Mouse (Mus musculus) lung, embryonic 16.5 days (tissue): ENCODE results near the gene Sctr. TPM values are rescaled to one million over a fixed set of nuclear protein-coding genes. Genes with fewer than 3 reads are reported as not detected.

Experiments
- ATAC-seq: fragments of 200-750 bp; cut with Nextera tagmentation; 2 replicates; pipeline ENCODE4 v1.8.0; 2017; ENCODE audit warnings: low read depth, mild to moderate bottlenecking, moderate library complexity
- H3K27ac ChIP-seq: fragments of 300-500 bp; sonication (generic); 2 replicates; pipeline ENCODE4 v1.5.1; 2014; ENCODE audit warnings: mild to moderate bottlenecking, control low read depth, low read length
- H3K27me3 ChIP-seq: fragments of 300-500 bp; sonication (generic); 2 replicates; pipeline ENCODE4 v1.6.1; 2014; ENCODE audit warnings: low read depth, low read length, mixed read lengths; ENCODE audit not compliant: control insufficient read depth, insufficient read depth
- H3K36me3 ChIP-seq: fragments of 300-500 bp; sonication (generic); 2 replicates; pipeline ENCODE4 v1.6.1; 2014; ENCODE audit warnings: low read length; ENCODE audit not compliant: control insufficient read depth, insufficient read depth
- H3K4me1 ChIP-seq: fragments of 300-500 bp; sonication (generic); replicated peaks from 2 replicates; pipeline ENCODE4 v1.6.1; 2014; ENCODE audit warnings: low read length, mixed read lengths; ENCODE audit not compliant: control insufficient read depth, insufficient read depth
- H3K4me2 ChIP-seq: fragments of 300-500 bp; sonication (generic); 2 replicates; pipeline ENCODE4 v1.6.1; 2014; ENCODE audit warnings: low read depth, low read length, control low read depth
- H3K4me3 ChIP-seq: fragments of 300-500 bp; sonication (generic); 2 replicates; pipeline ENCODE4 v1.5.1; 2014; ENCODE audit warnings: mild to moderate bottlenecking, low read length, control low read depth
- H3K9ac ChIP-seq: fragments of 300-500 bp; sonication (generic); 2 replicates; pipeline ENCODE4 v1.6.1; 2014; ENCODE audit warnings: low read length, control low read depth
- H3K9me3 ChIP-seq: fragments of 300-500 bp; sonication (generic); 2 replicates; pipeline ENCODE4 v1.6.1; 2016; ENCODE audit warnings: low read length; ENCODE audit not compliant: control insufficient read depth
- WGBS: fragments of 180-500 bp; shearing (Covaris S2); extraction: QIAGEN DNeasy Blood & Tissue Kit; methylation state at CpG from one replicate; pipeline ENCODE4 v1.1.7; 2014; 5-methylcytosine and 5-hydroxymethylcytosine counted together
- polyA plus RNA-seq: library from polyadenylated mRNA; unstranded; fragments of >200 nt; fragmentation: Nextera tagmentation; extraction: Ambion mirVana; gene quantifications from 2 replicates; pipeline ENCODE4 v1.2.1, GENCODE M21; 2015

Sctr gene
- polyA plus RNA-seq, 1 experiment from 2014 or later: 0.16 TPM

DNA sequence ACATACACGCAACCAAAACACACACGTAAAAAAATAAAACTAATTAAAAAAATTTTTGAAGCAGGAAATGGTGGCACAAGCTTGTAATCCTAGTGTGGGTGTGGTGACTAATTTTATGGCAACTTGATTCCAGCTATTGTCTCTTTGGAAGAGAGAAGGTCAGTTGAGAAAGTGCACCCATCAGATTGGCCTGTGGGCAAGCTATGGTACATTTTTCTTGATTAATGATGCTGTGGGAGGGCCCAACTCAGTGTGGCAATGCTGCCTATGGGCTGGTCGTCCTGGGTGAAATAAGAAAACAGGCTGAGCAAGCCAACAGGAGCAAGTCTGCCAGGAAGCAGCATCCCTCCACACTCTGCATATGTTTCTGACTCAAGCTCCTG lies 94.5 kb downstream of the Sctr start:
- 79% methylated on average over 3 of the region's 3 CpGs for WGBS
- Histone ChIP-seq H3K4me2 (no peak overlapping the region), H3K4me1 (peaks cover 2% of the 10 kb centered on the region; the same call in 1 of the 2 replicates), H3K9ac (no peak overlapping the region), H3K27me3 (peaks cover 9% of the 10 kb centered on the region), H3K4me3 (no peak overlapping the region), H3K36me3 (no peaks in the 10 kb centered on the region), H3K9me3 (no peaks in the 10 kb centered on the region), H3K27ac (no peak overlapping the region)
- ATAC-seq: no peak

GRCm38 (mm10) chr1:120105556-120105959 lies 98.9 kb downstream of the Sctr start:
- H3K9me3 ChIP-seq: no peaks in the 10 kb centered on the region
- WGBS: 30% methylated on average over 5 of the region's 5 CpGs
- ATAC-seq: peak; percentile 97
- peaks cover 9% of the 10 kb centered on the region for H3K27me3 ChIP-seq
- H3K36me3 ChIP-seq: no peaks in the 10 kb centered on the region
- no peak overlapping the region for H3K4me3 ChIP-seq
- H3K27ac ChIP-seq: no peak overlapping the region
- H3K4me1 ChIP-seq: peaks cover 2% of the 10 kb centered on the region; the same call in 1 of the 2 replicates
- H3K4me2 ChIP-seq: no peak overlapping the region
- H3K9ac ChIP-seq: no peak overlapping the region

DNA sequence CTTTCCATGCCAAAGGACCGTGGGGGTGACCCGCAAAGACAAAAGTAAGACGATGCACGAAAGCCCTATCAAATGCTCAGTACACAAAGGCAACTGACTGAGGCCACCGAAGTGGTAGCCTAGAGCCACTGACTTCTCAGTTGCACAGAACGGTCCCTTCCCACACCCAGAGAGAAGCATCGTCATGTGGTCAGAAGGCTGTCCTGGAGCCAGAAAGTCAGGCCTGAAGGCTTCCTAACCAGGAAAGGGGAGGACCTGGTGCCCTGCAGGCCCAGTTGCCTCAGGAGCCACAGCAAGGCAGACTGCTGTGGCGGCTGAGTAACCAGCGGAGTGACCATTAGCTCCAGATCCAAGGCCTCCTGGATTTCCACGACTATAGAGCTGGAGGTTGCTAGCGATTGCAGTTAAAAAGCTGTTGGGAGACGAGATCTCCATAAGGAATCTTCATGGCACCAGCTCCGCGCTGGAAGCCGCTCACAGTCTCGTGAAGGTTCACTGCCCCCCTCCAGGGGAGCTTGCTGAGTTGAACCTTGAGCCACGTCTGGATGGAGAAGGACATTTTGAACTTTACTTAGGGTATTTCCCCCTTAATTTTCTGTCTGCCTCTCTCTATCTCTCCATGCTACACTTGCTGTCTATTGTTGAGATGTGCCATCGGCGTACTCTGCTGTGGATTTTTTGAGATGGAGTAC lies 103.2 kb downstream of the Sctr start:
- no peak overlapping the region for H3K9ac ChIP-seq
- peaks cover 2% of the 10 kb centered on the region; the same call in 1 of the 2 replicates for H3K4me1 ChIP-seq
- 86% methylated on average over 19 of the region's 19 CpGs for WGBS
- ATAC-seq: no peak
- H3K27me3 ChIP-seq: no peaks in the 10 kb centered on the region; the same call in 1 of the 2 replicates
- no peak overlapping the region for H3K27ac ChIP-seq
- H3K36me3 ChIP-seq: peaks cover 23% of the 10 kb centered on the region
- no peak overlapping the region for H3K4me2 ChIP-seq
- H3K4me3 ChIP-seq: no peak overlapping the region
- H3K9me3 ChIP-seq: peaks cover 3% of the 10 kb centered on the region

DNA sequence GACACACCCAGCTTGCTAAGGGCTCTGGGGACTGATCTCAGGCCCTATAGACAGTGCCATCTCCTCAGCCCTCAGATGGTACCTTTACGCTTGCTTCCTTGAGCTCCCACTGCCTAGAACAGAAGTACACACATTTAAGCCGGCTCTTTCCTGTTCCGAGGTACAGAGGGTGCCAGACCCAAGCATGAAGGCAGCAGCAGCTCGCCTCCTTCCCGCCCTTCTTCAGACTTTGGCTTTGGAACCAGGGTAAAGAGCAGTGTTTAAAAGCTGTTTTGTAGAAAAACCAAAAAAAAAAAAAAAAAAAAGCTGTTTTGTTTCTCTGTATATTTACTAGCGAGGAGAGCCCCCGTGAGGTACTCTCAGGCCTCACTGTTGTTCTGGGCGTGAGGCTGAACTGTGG lies 105.1 kb downstream of the Sctr start:
- no peaks in the 10 kb centered on the region for H3K4me1 ChIP-seq

DNA sequence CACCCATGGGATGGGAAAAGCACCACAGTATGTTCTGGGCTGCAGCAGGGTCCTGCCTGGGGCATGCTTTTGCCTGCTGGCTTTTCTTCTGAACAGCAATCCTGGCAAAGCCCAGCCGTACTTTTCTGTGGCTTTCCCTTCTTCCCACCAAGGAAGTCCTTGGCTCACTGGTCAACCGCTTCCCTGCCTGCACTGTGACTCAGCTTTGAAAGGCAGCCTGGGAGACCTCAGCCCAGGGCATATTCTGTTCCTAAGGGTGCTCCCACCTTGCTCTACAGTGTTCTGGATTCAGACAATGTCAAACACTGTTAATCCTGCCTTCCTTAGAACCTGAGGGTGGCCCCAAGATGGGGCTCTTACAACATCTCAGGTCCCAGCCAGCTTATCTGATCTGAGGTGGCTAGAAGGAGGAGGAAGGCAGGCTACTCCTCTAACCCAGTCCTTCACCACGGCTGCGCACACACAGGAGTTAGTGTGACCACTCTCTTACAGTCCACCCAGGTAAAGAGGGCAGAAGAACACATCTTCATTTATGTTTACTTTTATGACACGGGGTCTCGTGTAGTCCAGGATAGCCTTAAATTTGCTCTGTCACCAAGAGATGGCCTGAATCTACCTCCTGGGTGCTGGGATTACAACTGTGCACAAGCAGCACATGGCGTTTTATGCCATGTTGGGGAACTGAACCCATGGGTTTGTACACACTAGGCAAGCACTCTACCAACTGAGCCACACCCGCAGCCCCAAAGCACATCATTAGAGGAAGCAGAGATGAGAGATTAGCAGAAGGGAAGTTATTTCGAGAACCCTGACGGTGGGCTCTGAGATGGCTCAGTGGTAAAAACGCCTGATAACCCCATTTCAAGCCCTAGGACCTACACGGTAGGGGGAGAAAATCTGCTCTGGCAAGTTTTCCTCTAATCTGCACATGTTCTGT lies 105.8 kb downstream of the Sctr start:
- H3K27ac ChIP-seq: no peak overlapping the region
- H3K4me3 ChIP-seq: no peak overlapping the region
- no peak for ATAC-seq
- H3K9ac ChIP-seq: no peak overlapping the region
- H3K27me3 ChIP-seq: no peaks in the 10 kb centered on the region; the same call in 1 of the 2 replicates
- H3K9me3 ChIP-seq: peaks cover 3% of the 10 kb centered on the region
- H3K36me3 ChIP-seq: peaks cover 35% of the 10 kb centered on the region
- H3K4me2 ChIP-seq: no peak overlapping the region
- no peaks in the 10 kb centered on the region for H3K4me1 ChIP-seq
- WGBS: 81% methylated on average over 12 of the region's 12 CpGs

More for the DNA sequence above, 105.1 kb downstream of the Sctr start:
- no peak for ATAC-seq
- Histone ChIP-seq H3K9ac (no peak overlapping the region), H3K27ac (no peak overlapping the region), H3K4me3 (no peak overlapping the region), H3K27me3 (no peaks in the 10 kb centered on the region; the same call in 1 of the 2 replicates), H3K9me3 (peaks cover 3% of the 10 kb centered on the region), H3K36me3 (peaks cover 35% of the 10 kb centered on the region), H3K4me2 (no peak overlapping the region)
- 91% methylated on average over 8 of the region's 8 CpGs for WGBS

Other genes with a start within 250 kb of the Sctr start
- 4.4 and 6.5 TPM in 2 replicates for gene Ptpn4, start 169.3 kb upstream of the Sctr start, polyA plus RNA-seq
- 6.7 and 7.6 TPM in 2 replicates for gene Tmem177, start 93.7 kb upstream of the Sctr start, polyA plus RNA-seq
- 1.0 and 1.1 TPM in 2 replicates for gene Cfap221, start 9.7 kb upstream of the Sctr start, polyA plus RNA-seq
- gene Tmem37, start 67.2 kb downstream of the Sctr start, polyA plus RNA-seq: 11.4 and 13.6 TPM in 2 replicates
- 457 and 459 TPM in 2 replicates for gene Dbi, start 114.2 kb downstream of the Sctr start, polyA plus RNA-seq
- 18.1 and 18.7 TPM in 2 replicates for gene 3110009E18Rik, start 114.3 kb downstream of the Sctr start, polyA plus RNA-seq